Mouse (Mus musculus) large intestine, adult 2 months (tissue): ENCODE measurements around the gene Tas1r1. TPM values are rescaled to one million over a fixed set of nuclear protein-coding genes. Genes with fewer than 3 reads are reported as not detected.

Experiments
- DNase-seq: peaks from one replicate; pipeline ENCODE4 v3.0.0-alpha.2; 2012; ENCODE audit warnings: low read depth, low spot score
- WGBS: fragments of 180-500 bp; shearing (Covaris S2); methylation state at CpG from one replicate; pipeline ENCODE4 v1.1.7; 2018; 5-methylcytosine and 5-hydroxymethylcytosine counted together
- polyA plus RNA-seq: library from polyadenylated mRNA; depleted of rRNA; stranded (reverse); fragments of >200 nt; gene quantifications from 2 replicates; pipeline ENCODE4 v1.2.3, GENCODE M21; 2012; rRNA removed

The Tas1r1 gene
- polyA plus RNA-seq = 0.04 and 0.07 TPM in 2 replicates

- DNase-seq = no peak
- WGBS = 45% methylated on average over 10 of the region's 10 CpGs
Measured at GRCm38 (mm10) chr4:152038225-152038984, at the start of gene Tas1r1. Gene Tas1r1, minus strand, starts transcription at chr4:152038568.

DNA sequence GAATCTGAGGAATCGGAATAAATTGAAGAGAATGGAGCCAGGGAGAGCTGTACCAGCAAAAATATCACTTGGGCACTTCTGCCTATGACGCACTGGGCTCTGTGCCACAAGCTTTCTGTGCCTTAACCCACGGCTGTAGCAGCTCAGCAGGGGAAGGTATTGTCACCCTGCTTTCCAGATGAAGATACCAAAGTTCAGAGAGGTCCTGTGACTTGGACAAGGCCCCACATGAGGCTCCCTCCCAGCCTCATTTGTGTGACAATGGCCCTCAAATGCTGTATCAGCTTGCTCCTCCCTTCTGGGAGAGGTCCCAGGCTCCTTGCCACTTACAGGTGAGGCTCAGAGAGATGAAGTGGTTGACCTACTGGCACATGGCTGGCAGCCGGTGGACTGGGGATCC lies 49.8 kb upstream of the Tas1r1 start:
- no peak for DNase-seq

DNA sequence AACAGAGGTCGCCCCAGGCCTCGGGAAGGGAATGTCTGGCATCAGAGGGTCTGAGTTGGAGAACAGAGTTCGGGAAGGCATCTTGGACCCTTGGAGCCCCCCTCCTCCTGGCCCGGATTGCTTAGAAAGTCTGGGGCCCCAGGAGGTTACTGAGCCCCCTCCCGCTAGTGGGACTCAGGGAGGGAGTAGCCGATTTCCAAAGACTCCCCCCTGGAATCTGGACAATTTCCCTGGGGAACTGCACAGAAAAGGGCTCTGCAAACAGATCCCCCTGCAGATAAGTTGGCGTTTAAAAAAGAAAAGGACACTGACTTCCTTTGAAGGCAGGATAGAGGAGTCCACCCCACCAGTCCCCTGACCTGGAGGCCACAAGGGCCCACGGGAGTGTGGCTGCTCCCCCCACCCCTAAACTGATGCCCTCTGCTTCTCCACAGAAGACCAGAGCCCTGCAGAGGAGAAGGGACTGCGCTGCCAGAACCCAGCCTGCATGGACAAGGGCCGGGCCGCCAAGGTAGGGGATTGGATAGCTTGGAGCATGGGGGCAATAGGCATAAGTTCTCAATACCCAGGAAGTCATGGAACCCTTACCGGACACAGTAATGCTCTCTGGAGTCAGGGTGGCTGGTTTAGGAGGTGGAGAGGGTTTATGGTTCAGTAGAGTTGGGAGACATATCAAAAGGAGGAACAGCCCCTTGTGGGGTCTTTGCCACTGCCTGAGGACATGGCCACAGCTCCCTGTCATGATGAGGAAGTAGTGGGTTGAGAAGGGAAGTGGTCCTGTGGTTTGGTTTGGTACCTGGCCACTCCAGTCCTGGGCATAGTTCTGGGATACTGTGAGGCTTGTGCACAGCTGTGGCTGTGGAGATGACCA lies 49.1 kb upstream of the Tas1r1 start:
- no peak for DNase-seq
- 21% methylated on average over 12 of the region's 12 CpGs for WGBS

More for the DNA sequence above, 49.8 kb upstream of the Tas1r1 start:
- WGBS = 45% methylated on average over 4 of the region's 4 CpGs

GRCm38 (mm10) chr4:152086505-152087210 lies 48.3 kb upstream of the Tas1r1 start:
- WGBS = under 1% methylated on average over 71 of the region's 92 CpGs
- DNase-seq = no peak

DNA sequence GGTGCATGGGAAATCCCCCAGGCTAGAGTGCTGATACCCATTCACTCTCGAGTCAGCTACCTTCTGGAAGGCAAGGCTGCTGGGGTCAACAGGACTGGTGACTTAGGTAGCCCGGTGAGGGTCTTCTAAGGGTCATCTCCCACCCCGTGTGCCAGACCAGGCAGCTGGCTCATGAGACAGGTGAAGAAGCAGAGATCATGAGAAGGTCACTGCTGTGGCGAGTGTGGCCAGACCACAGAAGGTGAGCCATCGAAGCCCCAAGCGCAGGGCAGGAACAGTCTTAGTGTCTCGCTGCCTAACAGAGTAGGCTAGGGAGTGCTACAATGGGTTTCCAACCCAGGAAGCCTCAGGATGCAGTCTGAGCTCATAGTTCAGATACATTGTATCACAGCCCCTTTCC lies 46.2 kb upstream of the Tas1r1 start:
- WGBS = 81% methylated on average over 7 of the region's 7 CpGs
- DNase-seq = no peak

DNA sequence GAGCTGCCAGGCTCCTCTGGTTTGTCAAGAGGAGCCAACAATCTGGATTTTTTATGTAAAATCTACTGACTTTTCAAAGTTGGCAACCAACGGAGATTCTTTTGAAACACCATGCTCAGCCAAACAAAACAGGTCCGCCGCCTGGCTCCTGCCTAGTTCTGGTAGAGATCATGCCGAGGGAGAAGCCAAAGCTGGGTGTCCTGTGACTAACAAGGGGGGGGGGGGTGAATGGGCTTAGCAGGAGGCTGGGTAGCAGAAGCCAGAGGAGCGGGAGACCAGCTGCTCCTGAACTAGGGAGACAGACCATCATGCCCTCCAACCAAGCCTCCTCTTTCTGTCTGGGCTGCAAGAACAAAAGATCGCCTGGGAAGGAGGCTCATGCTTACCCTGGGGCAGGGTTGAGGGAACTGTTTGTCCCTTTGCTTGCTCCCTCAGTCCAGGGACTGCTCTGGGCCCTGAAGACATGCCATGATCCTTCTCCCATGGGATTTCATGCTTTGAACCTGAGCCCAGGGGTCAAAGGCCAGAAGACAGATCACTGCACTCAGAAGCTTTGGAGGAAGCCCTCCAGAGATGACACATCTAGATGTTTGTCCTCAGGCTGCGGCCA lies 45.3 kb upstream of the Tas1r1 start:
- no peak for DNase-seq

DNA sequence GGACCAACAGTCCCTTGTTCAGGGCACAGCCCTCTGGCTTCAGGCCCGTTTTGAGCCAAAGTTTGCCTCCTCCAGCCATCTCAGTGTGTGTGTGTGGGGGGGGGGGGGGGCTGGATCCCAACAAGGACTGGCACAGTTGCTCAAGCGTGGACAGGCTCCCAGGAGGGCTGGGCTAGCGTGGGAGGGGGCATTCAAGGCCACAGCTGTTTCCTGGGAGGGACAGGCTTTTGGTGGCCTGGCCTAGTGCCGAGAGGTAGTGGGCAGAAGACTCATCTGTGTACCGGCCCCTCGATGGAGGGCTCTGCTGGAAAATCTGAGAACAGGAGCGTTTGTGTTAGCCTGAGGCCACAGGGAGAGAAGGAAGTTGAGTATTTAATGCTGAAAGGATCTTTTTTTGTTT lies 41.6 kb upstream of the Tas1r1 start:
- DNase-seq = no peak
- 53% methylated on average over 7 of the region's 7 CpGs for WGBS

More for the DNA sequence above, 45.3 kb upstream of the Tas1r1 start:
- WGBS = 77% methylated on average over 7 of the region's 7 CpGs

- 86% methylated on average over 3 of the region's 3 CpGs for WGBS
- no peak for DNase-seq
Measured at GRCm38 (mm10) chr4:152079261-152079660, 40.9 kb upstream of the Tas1r1 start.

GRCm38 (mm10) chr4:152078105-152078530 lies 39.8 kb upstream of the Tas1r1 start:
- no peak for DNase-seq
- 85% methylated on average over 10 of the region's 10 CpGs for WGBS

GRCm38 (mm10) chr4:152077191-152077590 lies 38.8 kb upstream of the Tas1r1 start:
- no peak for DNase-seq
- WGBS = 88% methylated on average over 9 of the region's 9 CpGs

- WGBS = 86% methylated on average over 9 of the region's 9 CpGs
- DNase-seq = no peak
Measured at GRCm38 (mm10) chr4:152074548-152074947, 36.2 kb upstream of the Tas1r1 start.

- 71% methylated on average over 6 of the region's 6 CpGs for WGBS
- no peak for DNase-seq
Measured at GRCm38 (mm10) chr4:152073715-152074114, 35.3 kb upstream of the Tas1r1 start.

GRCm38 (mm10) chr4:152072655-152073054 lies 34.3 kb upstream of the Tas1r1 start:
- 55% methylated on average over 10 of the region's 10 CpGs for WGBS

GRCm38 (mm10) chr4:152072121-152072601 lies 33.8 kb upstream of the Tas1r1 start, which contains the start of gene Plekhg5:
Gene Plekhg5, plus strand, starts transcription at chr4:152072498.
- 38% methylated on average over 10 of the region's 10 CpGs for WGBS
- DNase-seq = no peak

More at GRCm38 (mm10) chr4:152072655-152073054, 34.3 kb upstream of the Tas1r1 start:
- DNase-seq = no peak

DNA sequence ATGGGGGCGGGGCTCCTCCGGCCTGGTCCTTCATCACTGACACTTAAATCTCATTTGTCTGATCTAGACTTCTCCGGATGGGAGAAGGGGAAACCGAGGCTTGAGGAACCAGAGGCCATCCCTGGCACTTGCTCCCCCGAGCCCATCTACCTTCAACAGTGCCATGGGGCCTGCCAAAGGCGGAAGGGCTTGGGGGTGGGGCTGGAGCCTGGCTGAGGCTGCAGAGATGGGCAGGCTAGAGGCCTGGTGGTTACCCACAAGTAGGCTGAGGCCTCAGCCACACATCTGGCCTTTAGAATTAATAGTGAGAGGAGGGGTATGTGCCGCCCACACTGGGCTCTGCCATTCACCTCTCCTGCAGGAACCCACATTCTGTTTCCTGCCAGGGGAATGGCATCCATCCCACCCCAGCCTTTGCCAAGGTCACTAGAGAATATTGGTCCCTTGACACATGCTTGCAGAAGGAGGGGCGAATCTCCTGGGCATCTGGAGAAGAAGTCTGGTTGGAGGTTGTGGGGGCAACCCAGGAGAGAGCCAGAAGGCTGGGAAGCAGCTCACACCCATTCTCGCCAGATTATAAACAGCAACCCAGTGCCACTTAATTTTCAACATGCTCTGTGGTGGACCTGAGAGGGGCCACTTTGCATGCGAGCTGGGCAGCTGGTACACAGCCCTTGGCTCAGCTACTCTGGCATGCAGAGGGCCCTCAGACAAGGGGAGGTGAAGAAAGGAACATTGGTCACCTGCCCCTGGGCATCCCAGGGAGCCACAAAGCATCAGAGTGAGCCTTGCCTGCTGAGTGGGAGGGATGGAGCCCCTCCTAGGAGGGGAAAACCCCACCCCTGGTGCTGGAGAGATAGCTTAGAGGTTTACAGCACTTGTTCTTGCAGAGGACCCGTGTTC lies 32.4 kb upstream of the Tas1r1 start:
- no peak for DNase-seq
- WGBS = 75% methylated on average over 11 of the region's 11 CpGs

- WGBS = 86% methylated on average over 3 of the region's 3 CpGs
- DNase-seq = no peak
Measured at GRCm38 (mm10) chr4:152069245-152069644, 30.9 kb upstream of the Tas1r1 start.

GRCm38 (mm10) chr4:152068166-152068724 lies 29.9 kb upstream of the Tas1r1 start:
- 77% methylated on average over 6 of the region's 6 CpGs for WGBS
- no peak for DNase-seq

DNA sequence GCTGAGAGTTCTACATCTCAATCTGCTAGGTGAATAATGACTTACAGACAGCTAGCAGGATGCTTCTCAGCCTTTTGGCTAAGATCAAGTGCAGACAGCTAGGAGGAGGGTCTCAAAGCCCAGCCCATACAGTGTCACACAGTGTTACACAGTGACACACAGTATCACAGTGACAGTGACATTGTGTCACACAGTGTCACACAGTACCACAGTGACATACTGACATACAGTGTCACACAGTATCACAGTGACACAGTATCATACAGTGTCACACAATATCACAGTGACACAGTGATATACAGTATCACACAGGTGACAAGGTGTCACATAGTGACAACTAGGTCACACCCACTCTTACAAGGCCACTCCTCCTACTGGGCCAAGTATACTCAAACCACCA lies 28.9 kb upstream of the Tas1r1 start:
- no peak for DNase-seq
